Mouse (Mus musculus) MEL (cell line): ENCODE results near the gene Fgfr2. TPM values are rescaled to one million over a fixed set of nuclear protein-coding genes. Genes with fewer than 3 reads are reported as not detected.

Source experiments
- DNase-seq: peaks from one replicate; pipeline ENCODE4 v3.0.0; 2011; ENCODE audit warnings: low read depth, low spot score
- H3K27ac ChIP-seq: 2 replicates; pipeline ENCODE4 v1.5.1; 2012; ENCODE audit warnings: low read depth, mild to moderate bottlenecking, control low read depth, low read length, moderate library complexity; ENCODE audit not compliant: control insufficient read depth
- H3K27me3 ChIP-seq, 2 experiments: fragments of 150-350 bp in 1 of 2; sonication (generic) in 1 of 2; 2 replicates each; pipeline ENCODE4 v1.6.1; 2012; ENCODE audit warnings: low read length in 2 of 2, mild to moderate bottlenecking in 2 of 2, improper control_type of control experiment in 1 of 2, moderate library complexity in 1 of 2; ENCODE audit not compliant: insufficient read depth in 2 of 2, control insufficient read depth in 1 of 2
- H3K36me3 ChIP-seq, 2 experiments: 2 replicates each; pipeline ENCODE4 v1.6.1; 2012 to 2014; ENCODE audit warnings: low read length in 2 of 2, improper control_type of control experiment in 1 of 2, inconsistent platforms in 1 of 2, mild to moderate bottlenecking in 1 of 2; ENCODE audit not compliant: insufficient read depth in 2 of 2, control insufficient read depth in 1 of 2
- H3K4me1 ChIP-seq, 2 experiments: fragments of 150-350 bp in 1 of 2; sonication (generic) in 1 of 2; 2 replicates each; pipeline ENCODE4 v1.6.1; 2012; ENCODE audit warnings: low read length in 2 of 2, improper control_type of control experiment in 1 of 2, mild to moderate bottlenecking in 1 of 2; ENCODE audit not compliant: insufficient read depth in 2 of 2, control insufficient read depth in 1 of 2
- H3K4me3 ChIP-seq, 2 experiments: fragments of 150-350 bp in 1 of 2; sonication (generic) in 1 of 2; 2 replicates each; pipeline ENCODE4 v1.5.1; 2012; ENCODE audit warnings: low read depth in 2 of 2, low read length in 2 of 2, mild to moderate bottlenecking in 2 of 2, moderate library complexity in 2 of 2, control low read depth in 1 of 2, improper control_type of control experiment in 1 of 2; ENCODE audit not compliant: control insufficient read depth in 1 of 2, insufficient read depth in 1 of 2
- H3K79me2 ChIP-seq: 2 replicates; pipeline ENCODE4 v1.6.1; 2012; ENCODE audit warnings: mild to moderate bottlenecking, low read length, moderate library complexity; ENCODE audit not compliant: control insufficient read depth, poor library complexity, insufficient read depth
- H3K9ac ChIP-seq: 2 replicates; pipeline ENCODE4 v1.6.1; 2012; ENCODE audit warnings: low read depth, mild to moderate bottlenecking, control low read depth, low read length, moderate library complexity; ENCODE audit not compliant: control insufficient read depth, poor library complexity, severe bottlenecking
- H3K9me3 ChIP-seq: fragments of 150-350 bp; sonication (generic); replicated peaks from 2 replicates; pipeline ENCODE4 v1.6.1; 2012; ENCODE audit warnings: mild to moderate bottlenecking, low read length, improper control_type of control experiment, moderate library complexity; ENCODE audit not compliant: insufficient read depth
- BHLHE40 ChIP-seq: IDR thresholded peaks from 2 replicates; pipeline ENCODE4 v1.6.1; 2012; ENCODE audit warnings: low read depth, mild to moderate bottlenecking, inconsistent platforms, low read length, improper control_type of control experiment, borderline replicate concordance
- CHD1 ChIP-seq: IDR thresholded peaks from 2 replicates; pipeline ENCODE4 v1.6.1; 2012; ENCODE audit warnings: low read depth, mild to moderate bottlenecking, inconsistent platforms, low read length, improper control_type of control experiment
- CHD2 ChIP-seq: IDR thresholded peaks from 2 replicates; pipeline ENCODE4 v1.6.1; 2011; ENCODE audit warnings: low read length, improper control_type of control experiment
- CTCF ChIP-seq, 3 experiments: IDR thresholded peaks in 2 of 3; conservative IDR thresholded peaks in 1 of 3; 2 replicates each; pipeline ENCODE4 v1.5.1; 2011 to 2012; ENCODE audit warnings: low read length in 3 of 3, low read depth in 2 of 3, mild to moderate bottlenecking in 2 of 3, improper control_type of control experiment in 1 of 3, inconsistent platforms in 1 of 3, mixed read lengths in 1 of 3, moderate library complexity in 1 of 3; ENCODE audit not compliant: control insufficient read depth in 1 of 3, insufficient read depth in 1 of 3, poor library complexity in 1 of 3, severe bottlenecking in 1 of 3
- ELF1 ChIP-seq: IDR thresholded peaks from 2 replicates; pipeline ENCODE4 v1.6.1; 2014; ENCODE audit warnings: low read depth, mild to moderate bottlenecking, inconsistent platforms, low read length, improper control_type of control experiment, moderate library complexity
- EP300 ChIP-seq, 2 experiments: IDR thresholded peaks; 2 replicates each; pipeline ENCODE4 v1.6.1; 2011; ENCODE audit warnings: improper control_type of control experiment in 2 of 2, low read length in 2 of 2, low read depth in 1 of 2, mild to moderate bottlenecking in 1 of 2
- ETS1 ChIP-seq: IDR thresholded peaks from 2 replicates; pipeline ENCODE4 v1.6.1; 2012; ENCODE audit warnings: low read depth, mild to moderate bottlenecking, inconsistent platforms, low read length, improper control_type of control experiment, moderate library complexity
- GABPA ChIP-seq: IDR thresholded peaks from 2 replicates; pipeline ENCODE4 v1.6.1; 2012; ENCODE audit warnings: low read depth, mild to moderate bottlenecking, inconsistent platforms, low read length, improper control_type of control experiment, moderate library complexity
- GATA1 ChIP-seq: IDR thresholded peaks from 2 replicates; pipeline ENCODE4 v1.6.1; 2011; ENCODE audit warnings: low read depth, low read length, improper control_type of control experiment
- HCFC1 ChIP-seq: IDR thresholded peaks from 2 replicates; pipeline ENCODE4 v1.6.1; 2012; ENCODE audit warnings: low read depth, mild to moderate bottlenecking, inconsistent platforms, low read length, improper control_type of control experiment, moderate library complexity
- KAT2A ChIP-seq: conservative IDR thresholded peaks from 2 replicates; pipeline ENCODE4 v1.6.1; 2012; ENCODE audit warnings: low read depth, low read length, improper control_type of control experiment, inconsistent platforms
- MAX ChIP-seq: IDR thresholded peaks from 2 replicates; pipeline ENCODE4 v1.6.1; 2011; ENCODE audit warnings: low read length, improper control_type of control experiment
- MEF2A ChIP-seq: IDR thresholded peaks from 2 replicates; pipeline ENCODE4 v1.6.1; 2014; ENCODE audit warnings: low read depth, mild to moderate bottlenecking, inconsistent platforms, low read length, improper control_type of control experiment; ENCODE audit not compliant: poor library complexity, insufficient replicate concordance, severe bottlenecking; ENCODE audit errors: extremely low read depth
- MXI1 ChIP-seq: IDR thresholded peaks from 2 replicates; pipeline ENCODE4 v1.6.1; 2011; ENCODE audit warnings: mild to moderate bottlenecking, low read depth, low read length, improper control_type of control experiment
- MYB ChIP-seq: IDR thresholded peaks from 2 replicates; pipeline ENCODE4 v1.6.1; 2011; ENCODE audit warnings: mild to moderate bottlenecking, low read depth, low read length, improper control_type of control experiment
- NELFE ChIP-seq: IDR thresholded peaks from 2 replicates; pipeline ENCODE4 v1.6.1; 2011; ENCODE audit warnings: low read depth, low read length, improper control_type of control experiment
- POLR2A ChIP-seq, 2 experiments: IDR thresholded peaks; 2 replicates each; pipeline ENCODE4 v1.6.1; 2011 to 2012; ENCODE audit warnings: low read length in 2 of 2, mild to moderate bottlenecking in 2 of 2, control low read depth in 1 of 2, improper control_type of control experiment in 1 of 2, low read depth in 1 of 2, moderate library complexity in 1 of 2; ENCODE audit not compliant: control insufficient read depth in 1 of 2, insufficient read depth in 1 of 2, poor library complexity in 1 of 2
- RCOR1 ChIP-seq: IDR thresholded peaks from 2 replicates; pipeline ENCODE4 v1.6.1; 2012; ENCODE audit warnings: low read depth, mild to moderate bottlenecking, inconsistent platforms, low read length, improper control_type of control experiment
- SIN3A ChIP-seq: IDR thresholded peaks from 2 replicates; pipeline ENCODE4 v1.6.1; 2012; ENCODE audit warnings: low read length, improper control_type of control experiment, inconsistent platforms
- TBP ChIP-seq: IDR thresholded peaks from 2 replicates; pipeline ENCODE4 v1.8.0; 2011; ENCODE audit warnings: low read depth, low read length, improper control_type of control experiment
- TCF12 ChIP-seq: IDR thresholded peaks from 2 replicates; pipeline ENCODE4 v1.6.1; 2014; ENCODE audit warnings: low read depth, mild to moderate bottlenecking, inconsistent platforms, low read length, improper control_type of control experiment, moderate library complexity
- UBTF ChIP-seq: IDR thresholded peaks from 2 replicates; pipeline ENCODE4 v1.6.1; 2012; ENCODE audit warnings: low read depth, mild to moderate bottlenecking, inconsistent platforms, low read length, improper control_type of control experiment, moderate library complexity, borderline replicate concordance; ENCODE audit not compliant: insufficient read depth
- USF2 ChIP-seq, 2 experiments: IDR thresholded peaks; 2 replicates each; pipeline ENCODE4 v1.6.1; 2011 to 2012; ENCODE audit warnings: improper control_type of control experiment in 2 of 2, low read length in 2 of 2, borderline replicate concordance in 1 of 2, inconsistent platforms in 1 of 2, low read depth in 1 of 2, mild to moderate bottlenecking in 1 of 2; ENCODE audit not compliant: insufficient read depth in 1 of 2
- ZMIZ1 ChIP-seq: IDR thresholded peaks from 2 replicates; pipeline ENCODE4 v1.6.1; 2012; ENCODE audit warnings: low read depth, mild to moderate bottlenecking, inconsistent platforms, low read length, improper control_type of control experiment, moderate library complexity
- polyA plus RNA-seq, 2 experiments: library from polyadenylated mRNA; stranded (reverse) in 1 of 2; unstranded in 1 of 2; fragments of >175 nt in 1 of 2; fragments of >200 nt in 1 of 2; gene quantifications; 2 replicates each; pipeline versions ENCODE4 v1.2.1 to v1.2.4; 2012; ENCODE audit warnings: low replicate concordance in 2 of 2, low read depth in 1 of 2; ENCODE audit not compliant: insufficient read length in 2 of 2, insufficient read depth in 1 of 2, missing spikeins in 1 of 2
- total RNA-seq: library from RNA; depleted of rRNA; stranded (reverse); fragments of 300-350 nt; gene quantifications from 2 replicates; pipeline ENCODE4 v1.2.3, GENCODE M21; 2012

Gene Fgfr2
- total and polyA plus RNA-seq, 3 experiments: not detected

- TF ChIP-seq TBP (no peak), UBTF (no peak), MYB (no peak), CHD1 (no peak), MEF2A (no peak), POLR2A (IDR thresholded peaks at IDR 0.05; ENCODE audit: control insufficient read depth in 1 of 2, insufficient read depth in 1 of 2, low read depth in 1 of 2, low read length in 2 of 2, poor library complexity in 1 of 2) (no peak), ZMIZ1 (no peak), TCF12 (no peak), SIN3A (no peak), EP300 (IDR thresholded peaks at IDR 0.05; ENCODE audit: low read depth in 1 of 2, low read length in 2 of 2) (no peak), ETS1 (no peak), GATA1 (no peak), BHLHE40 (no peak), USF2 (IDR thresholded peaks at IDR 0.05; ENCODE audit: borderline replicate concordance in 1 of 2, insufficient read depth in 1 of 2, low read depth in 1 of 2, low read length in 2 of 2) (no peak), MAX (no peak)
- H3K9ac ChIP-seq: no peak overlapping the region
- no peaks in the 10 kb centered on the region for H3K4me1 ChIP-seq
- DNase-seq: no peak
- no peaks in the 10 kb centered on the region for H3K9me3 ChIP-seq
- no peak overlapping the region for H3K4me3 ChIP-seq
- no peak overlapping the region for H3K27ac ChIP-seq
- no peaks in the 10 kb centered on the region for H3K79me2 ChIP-seq
- H3K36me3 ChIP-seq: no peaks in the 10 kb centered on the region
- H3K27me3 ChIP-seq: no peaks in the 10 kb centered on the region
These were observed 1334.4 kb downstream of the Fgfr2 start for GRCm38 (mm10) chr7:131788595-131789206.

GRCm38 (mm10) chr7:131785721-131786120 is 1337.4 kb downstream of the Fgfr2 start:
- Histone ChIP-seq H3K4me3 (no peak overlapping the region), H3K27me3 (no peaks in the 10 kb centered on the region), H3K9me3 (no peaks in the 10 kb centered on the region), H3K4me1 (no peaks in the 10 kb centered on the region), H3K79me2 (no peaks in the 10 kb centered on the region), H3K27ac (no peak overlapping the region), H3K9ac (no peak overlapping the region), H3K36me3 (no peaks in the 10 kb centered on the region)
- no peak for TF ChIP-seq CHD2
- no peak for TF ChIP-seq ELF1
- TF ChIP-seq GATA1: no peak
- TF ChIP-seq CHD1: no peak
- TF ChIP-seq KAT2A: no peak
- no peak for TF ChIP-seq BHLHE40
- no peak for TF ChIP-seq ETS1
- no peak for TF ChIP-seq HCFC1
- no peak for TF ChIP-seq GABPA
- TF ChIP-seq CTCF (IDR thresholded peaks at IDR 0.05 in 2 of 3, conservative IDR thresholded peaks at IDR 0.05 in 1 of 3; ENCODE audit: control insufficient read depth in 1 of 3, insufficient read depth in 1 of 3, low read depth in 2 of 3, low read length in 3 of 3, poor library complexity in 1 of 3, severe bottlenecking in 1 of 3): no peak
- no peak for TF ChIP-seq NELFE
- no peak for TF ChIP-seq MXI1
- no peak for TF ChIP-seq RCOR1
- TF ChIP-seq MYB: no peak
- DNase-seq: no peak
